Mouse (Mus musculus) ES-Bruce4 (cell line): Measurements from ENCODE around the gene Wdr90.

Experiments
- CTCF ChIP-seq: IDR thresholded peaks from one replicate; pipeline ENCODE4 v1.8.1; 2011; ENCODE audit warnings: low read depth, low read length
- EP300 ChIP-seq: IDR thresholded peaks from 2 replicates; pipeline ENCODE4 v1.6.1; 2011; ENCODE audit warnings: low read depth, low read length; ENCODE audit not compliant: insufficient read depth
- POLR2A ChIP-seq: IDR thresholded peaks from one replicate; pipeline ENCODE4 v1.8.1; 2011; ENCODE audit warnings: low read length; ENCODE audit not compliant: insufficient read depth

GRCm38 (mm10) chr17:25877025-25877424, 15.7 kb upstream of the Wdr90 start:
- TF ChIP-seq EP300 (no peak), POLR2A (no peak), CTCF (no peak)
